Mouse (Mus musculus) spleen, adult 18-20 months (tissue): ENCODE data around the gene Mpv17l.
"Not testable (repeated sequence)": the region's sequence is repeated elsewhere in the genome, so short reads cannot be mapped to it uniquely, and the experiment has no call there.

Experiments
- DNase-seq, 2 experiments: peaks; one replicate each; pipeline ENCODE4 v3.0.0; 2022; ENCODE audit warnings: mixed read lengths in 2 of 2

The Mpv17l gene

GRCm38 (mm10) chr16:13902888-13903483 is at the start of gene Mpv17l, which contains the start of gene Pdxdc1:
Gene Mpv17l, plus strand, starts transcription at chr16:13903161.
Gene Pdxdc1, minus strand, starts transcription at chr16:13903131.
- DNase-seq, result peak; percentile 96 to 98

DNA sequence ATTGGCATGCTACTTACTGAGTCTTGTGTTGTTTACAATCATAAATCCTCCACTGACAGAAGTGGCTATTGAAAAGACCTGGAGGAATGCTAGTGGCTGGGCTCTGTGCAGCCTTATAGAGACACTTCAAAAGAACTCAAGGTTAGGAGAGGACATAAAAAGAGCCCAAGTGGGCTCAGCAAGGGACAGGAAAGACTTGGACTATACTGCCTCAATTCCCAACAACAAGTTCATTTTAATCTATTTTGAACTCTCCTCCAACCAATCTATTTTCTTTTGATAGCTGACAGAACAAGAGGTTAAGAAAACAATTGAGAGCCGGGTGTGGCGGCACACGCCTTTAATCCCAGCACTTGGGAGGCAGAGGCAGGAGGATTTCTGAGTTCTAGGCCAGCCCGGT is 49.1 kb upstream of the Mpv17l start:
- DNase-seq, result no peak

GRCm38 (mm10) chr16:13866076-13866475 is 36.9 kb upstream of the Mpv17l start:
- no peak for DNase-seq

DNA sequence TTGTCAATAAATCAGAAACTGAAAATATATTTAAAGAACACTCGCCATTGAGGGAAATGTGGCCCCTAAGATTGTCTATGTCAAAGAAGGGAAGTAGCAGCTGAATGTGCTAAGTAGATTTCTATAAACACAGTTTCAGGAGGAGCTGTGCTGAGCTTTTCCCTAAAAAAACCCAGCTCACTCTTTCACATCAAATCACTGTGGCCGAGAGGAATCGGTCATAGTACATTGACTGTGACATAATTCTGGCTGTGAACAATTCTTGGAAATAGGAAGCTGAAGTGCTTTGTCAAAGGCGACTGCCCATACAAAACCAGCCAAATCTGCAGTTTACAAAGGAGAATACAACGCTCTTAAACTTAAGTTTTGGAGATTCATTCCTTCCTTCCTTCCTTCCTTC is 36.3 kb upstream of the Mpv17l start:
- DNase-seq, result no peak

DNA sequence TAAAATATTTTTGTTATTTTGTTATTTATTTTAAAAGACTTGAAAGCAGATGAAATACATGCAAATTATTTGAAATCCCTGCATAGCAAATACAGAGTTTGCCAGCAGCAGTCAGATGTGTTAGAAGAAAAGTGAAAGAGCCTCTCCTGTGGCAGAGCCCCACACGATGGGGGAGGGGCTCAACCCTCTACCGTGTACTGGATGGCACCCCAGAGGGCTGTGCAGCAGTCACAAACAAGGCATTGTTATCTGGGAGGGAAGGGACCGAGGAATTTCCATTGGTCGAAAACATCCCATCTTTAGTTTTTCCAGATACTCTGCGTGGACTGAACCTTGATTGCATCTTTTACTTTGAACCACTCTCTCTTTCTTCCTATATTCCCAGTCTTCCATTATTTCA is 35.6 kb upstream of the Mpv17l start:
- DNase-seq, result not testable (repeated sequence)

GRCm38 (mm10) chr16:13867910-13868514 is 34.9 kb upstream of the Mpv17l start:
- DNase-seq, result no peak

DNA sequence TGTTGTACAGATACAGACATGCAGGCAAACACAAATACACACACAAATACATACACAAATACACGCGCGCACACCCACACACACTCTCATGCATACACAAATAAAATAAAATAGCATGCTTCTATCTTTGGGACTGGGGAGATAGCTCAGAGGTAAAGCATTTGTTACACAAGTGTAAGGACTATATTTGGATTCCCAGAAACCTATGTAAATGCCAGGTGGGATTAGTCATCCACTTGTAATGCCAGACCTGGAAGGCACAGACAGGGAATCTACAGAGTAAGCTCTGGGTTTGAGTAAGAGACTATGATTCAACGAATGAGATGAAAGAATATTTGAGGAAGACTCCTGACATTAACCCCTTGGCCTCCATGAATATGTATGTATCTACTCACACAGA is 27.5 kb upstream of the Mpv17l start:
- DNase-seq, result no peak

GRCm38 (mm10) chr16:13883094-13883774 is 19.7 kb upstream of the Mpv17l start:
- DNase-seq, result no peak

GRCm38 (mm10) chr16:13890449-13890848 is 12.5 kb upstream of the Mpv17l start:
- DNase-seq, result no peak

GRCm38 (mm10) chr16:13892850-13893249 is 10.1 kb upstream of the Mpv17l start:
- DNase-seq, result no peak

DNA sequence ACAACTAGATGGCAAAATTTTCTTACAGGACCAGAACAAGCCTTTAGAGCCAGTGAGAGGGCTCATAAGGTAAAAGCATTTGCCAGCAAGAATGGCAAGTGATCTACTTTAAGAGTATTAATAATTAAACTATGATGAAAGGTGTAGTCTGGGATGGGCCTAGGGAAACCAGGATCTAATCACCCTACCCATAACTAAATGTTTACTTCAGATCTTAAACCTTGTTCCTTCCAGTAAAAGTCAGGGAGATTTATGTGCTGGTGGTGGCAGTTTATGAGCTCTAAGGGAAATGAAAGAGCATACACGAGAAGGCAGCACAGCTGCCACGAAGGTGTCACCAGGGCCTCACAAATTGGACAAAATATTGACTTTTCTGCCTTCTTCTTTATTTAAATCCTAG is 8.9 kb upstream of the Mpv17l start:
- no peak for DNase-seq

GRCm38 (mm10) chr16:13895740-13896139 is 7.2 kb upstream of the Mpv17l start:
- DNase-seq, result no peak

DNA sequence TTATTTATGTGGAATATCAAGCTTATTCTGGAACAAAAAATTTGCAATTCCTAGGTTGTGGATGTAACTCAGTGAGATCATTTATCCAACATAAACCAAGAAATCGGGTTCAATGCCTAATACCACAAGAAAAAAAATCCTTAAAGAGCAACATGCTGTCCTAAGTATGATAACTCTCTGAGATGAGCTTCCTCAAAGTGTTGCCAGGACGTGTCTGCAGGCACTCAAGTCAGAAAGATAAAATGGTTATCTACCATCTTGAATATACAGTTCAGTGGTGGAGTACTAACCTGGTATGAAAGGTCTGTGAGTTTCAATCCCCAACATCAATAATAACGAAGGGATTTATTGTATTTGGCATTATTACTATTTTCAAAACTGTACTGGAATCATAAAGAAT is 6.6 kb upstream of the Mpv17l start:
- DNase-seq, result no peak

- DNase-seq, result no peak
Observed at GRCm38 (mm10) chr16:13898981-13899380, 4.0 kb upstream of the Mpv17l start.

- DNase-seq, result no peak
Observed at GRCm38 (mm10) chr16:13902397-13902831, 547 bp upstream of the Mpv17l start.

- no peak for DNase-seq
Observed at GRCm38 (mm10) chr16:13903488-13903887, 527 bp downstream of the Mpv17l start.

GRCm38 (mm10) chr16:13907297-13907696 is 4.3 kb downstream of the Mpv17l start:
- no peak for DNase-seq

DNA sequence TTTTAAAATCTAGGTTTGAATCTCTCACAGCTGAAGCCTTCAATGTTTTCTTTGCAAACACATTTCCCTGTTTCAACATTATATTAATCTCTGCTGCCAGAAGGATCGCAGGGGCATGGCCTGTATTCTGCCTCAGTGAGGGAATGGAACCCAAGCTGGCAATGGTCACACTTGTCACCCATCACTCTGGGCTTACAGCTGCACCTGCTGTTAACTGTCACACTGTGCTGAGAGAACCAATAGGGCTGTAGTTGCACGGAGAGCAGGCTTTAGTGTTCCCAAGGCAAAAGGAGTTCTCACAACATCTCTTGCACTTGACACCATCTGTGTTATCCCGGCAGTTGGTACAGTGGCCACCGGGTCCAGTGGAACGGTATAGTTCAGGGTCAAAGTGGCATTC is 17.1 kb downstream of the Mpv17l start:
- DNase-seq, result no peak

- DNase-seq, result no peak
Observed at GRCm38 (mm10) chr16:13921063-13921462, 18.1 kb downstream of the Mpv17l start.

DNA sequence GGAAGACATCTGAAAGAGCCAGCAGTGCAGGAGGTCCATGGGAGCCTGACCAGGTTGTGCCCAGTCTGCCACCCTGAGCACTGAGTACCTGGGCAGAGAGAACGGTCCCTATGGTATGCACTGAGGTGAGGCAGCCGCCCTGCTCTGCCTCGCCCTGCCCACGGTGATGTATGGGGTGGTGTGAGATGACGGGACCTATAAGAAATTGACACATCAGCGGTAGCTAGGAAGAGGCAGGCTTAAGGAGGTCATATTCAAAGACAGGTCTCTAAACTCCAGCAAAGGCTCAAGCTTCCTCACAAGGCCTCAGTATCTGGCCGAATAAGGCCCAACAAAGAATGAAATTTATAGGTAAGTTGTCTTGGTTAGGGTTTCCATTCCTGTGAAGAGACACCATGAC is 18.8 kb downstream of the Mpv17l start:
- DNase-seq, result no peak

DNA sequence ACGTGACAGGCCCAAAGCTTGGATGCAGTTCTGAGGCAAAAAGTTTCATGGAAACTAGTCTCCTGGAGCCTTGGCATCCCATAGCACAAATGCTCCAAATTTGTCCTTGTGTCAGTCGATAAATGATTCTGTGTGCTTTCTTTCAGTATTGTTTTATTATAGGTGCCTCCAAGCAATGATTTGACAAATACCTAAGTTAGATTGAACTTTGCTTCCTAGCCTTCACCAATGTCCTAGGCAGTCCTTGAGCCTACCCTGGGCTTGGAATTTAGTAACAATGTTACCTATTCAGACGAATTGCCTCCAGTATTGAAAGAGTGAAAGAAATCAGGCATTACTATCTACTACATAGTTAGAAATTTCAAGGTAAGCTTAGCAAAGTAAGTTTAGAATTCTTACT is 19.5 kb downstream of the Mpv17l start:
- DNase-seq, result not testable (repeated sequence)

- not testable (repeated sequence) for DNase-seq
Observed at GRCm38 (mm10) chr16:13922966-13923365, 20.0 kb downstream of the Mpv17l start.

GRCm38 (mm10) chr16:13927456-13928075 is 24.6 kb downstream of the Mpv17l start:
- DNase-seq, result no peak
